Mouse (Mus musculus) spleen, adult 2 months (tissue): ENCODE measurements around the gene Xlr5c.
"Not testable (repeated sequence)": the region's sequence is repeated elsewhere in the genome, so short reads cannot be mapped to it uniquely, and the experiment has no call there.

Source experiments
- CTCF ChIP-seq: fragments of 200-500 bp; IDR thresholded peaks from 2 replicates; pipeline ENCODE4 v1.5.1; 2011; ENCODE audit warnings: mild to moderate bottlenecking, inconsistent platforms; ENCODE audit not compliant: insufficient read depth, insufficient read length, insufficient replicate concordance; ENCODE audit errors: extremely low read depth
- POLR2A ChIP-seq: fragments of 200-500 bp; IDR thresholded peaks from 2 replicates; pipeline ENCODE4 v1.6.1; 2011; ENCODE audit warnings: low read depth, low read length, inconsistent platforms

DNA sequence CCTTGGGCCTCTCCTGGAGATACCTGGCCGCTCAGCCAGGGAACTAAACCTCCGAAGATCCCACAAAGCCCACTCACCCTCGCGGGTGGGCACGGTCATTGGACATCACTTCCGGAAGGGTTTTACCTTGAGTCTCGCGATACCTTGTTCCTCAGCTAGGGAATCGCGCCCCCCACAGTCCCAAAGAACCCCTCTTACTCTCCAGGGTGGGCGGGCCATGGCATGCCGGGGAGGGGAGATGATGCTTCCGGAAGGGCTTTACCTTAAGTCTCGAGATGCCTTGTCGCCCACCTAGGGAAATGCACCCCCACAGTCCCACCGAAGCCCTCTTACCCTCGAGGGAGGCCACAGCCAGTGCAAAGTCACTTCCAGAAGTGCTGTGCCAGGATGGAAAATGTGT lies at the start of gene Xlr5c, which contains the start of gene Xlr5a:
- TF ChIP-seq POLR2A, CTCF: not testable (repeated sequence)
